Mouse (Mus musculus) heart, embryonic 11.5 days (tissue): Measurements from ENCODE around the gene Ttll7. TPM values are rescaled to one million over a fixed set of nuclear protein-coding genes. Genes with fewer than 3 reads are reported as not detected.

ENCODE experiments used
- ATAC-seq: fragments of 200-750 bp; cut with Nextera tagmentation; replicated peaks from 2 replicates; pipeline ENCODE4 v1.8.0; 2017; ENCODE audit warnings: moderate library complexity; ENCODE audit not compliant: insufficient number of reproducible peaks, low FRiP score, low TSS enrichment
- H3K27ac ChIP-seq: fragments of 300-500 bp; sonication (generic); 2 replicates; pipeline ENCODE4 v1.5.1; 2014; ENCODE audit warnings: mild to moderate bottlenecking, low read depth, low read length
- H3K27me3 ChIP-seq: fragments of 300-500 bp; sonication (generic); 2 replicates; pipeline ENCODE4 v1.6.1; 2014; ENCODE audit warnings: mild to moderate bottlenecking, low read length, mixed read lengths; ENCODE audit not compliant: control insufficient read depth, insufficient read depth
- H3K36me3 ChIP-seq: fragments of 300-500 bp; sonication (generic); 2 replicates; pipeline ENCODE4 v1.6.1; 2014; ENCODE audit warnings: mild to moderate bottlenecking, low read length, moderate library complexity, mixed read lengths; ENCODE audit not compliant: control insufficient read depth, insufficient read depth
- H3K4me1 ChIP-seq: fragments of 300-500 bp; sonication (generic); 2 replicates; pipeline ENCODE4 v1.6.1; 2014; ENCODE audit warnings: low read length; ENCODE audit not compliant: control insufficient read depth, insufficient read depth
- H3K4me2 ChIP-seq: fragments of 300-500 bp; sonication (generic); 2 replicates; pipeline ENCODE4 v1.6.1; 2014; ENCODE audit warnings: mild to moderate bottlenecking, moderate library complexity
- H3K4me3 ChIP-seq: fragments of 300-500 bp; sonication (generic); 2 replicates; pipeline ENCODE4 v1.5.1; 2014; ENCODE audit warnings: low read depth, low read length
- H3K9ac ChIP-seq: fragments of 300-500 bp; sonication (generic); 2 replicates; pipeline ENCODE4 v1.6.1; 2014; ENCODE audit warnings: mild to moderate bottlenecking, low read depth, low read length, moderate library complexity
- H3K9me3 ChIP-seq: fragments of 300-500 bp; sonication (generic); replicated peaks from 2 replicates; pipeline ENCODE4 v1.6.1; 2016; ENCODE audit warnings: low read length; ENCODE audit not compliant: control insufficient read depth
- WGBS: fragments of 180-500 bp; shearing (Covaris S2); extraction: QIAGEN DNeasy Blood & Tissue Kit; methylation state at CpG from one replicate; pipeline ENCODE4 v1.1.7; 2014; ENCODE audit not compliant: insufficient replicate concordance; 5-methylcytosine and 5-hydroxymethylcytosine counted together
- polyA plus RNA-seq: library from polyadenylated mRNA; unstranded; fragments of >200 nt; fragmentation: Nextera tagmentation; extraction: Ambion mirVana; gene quantifications from 2 replicates; pipeline ENCODE4 v1.2.1, GENCODE M21; 2014

The Ttll7 gene
- polyA plus RNA-seq, 1 experiment from 2014 or later: 3.3 TPM

DNA sequence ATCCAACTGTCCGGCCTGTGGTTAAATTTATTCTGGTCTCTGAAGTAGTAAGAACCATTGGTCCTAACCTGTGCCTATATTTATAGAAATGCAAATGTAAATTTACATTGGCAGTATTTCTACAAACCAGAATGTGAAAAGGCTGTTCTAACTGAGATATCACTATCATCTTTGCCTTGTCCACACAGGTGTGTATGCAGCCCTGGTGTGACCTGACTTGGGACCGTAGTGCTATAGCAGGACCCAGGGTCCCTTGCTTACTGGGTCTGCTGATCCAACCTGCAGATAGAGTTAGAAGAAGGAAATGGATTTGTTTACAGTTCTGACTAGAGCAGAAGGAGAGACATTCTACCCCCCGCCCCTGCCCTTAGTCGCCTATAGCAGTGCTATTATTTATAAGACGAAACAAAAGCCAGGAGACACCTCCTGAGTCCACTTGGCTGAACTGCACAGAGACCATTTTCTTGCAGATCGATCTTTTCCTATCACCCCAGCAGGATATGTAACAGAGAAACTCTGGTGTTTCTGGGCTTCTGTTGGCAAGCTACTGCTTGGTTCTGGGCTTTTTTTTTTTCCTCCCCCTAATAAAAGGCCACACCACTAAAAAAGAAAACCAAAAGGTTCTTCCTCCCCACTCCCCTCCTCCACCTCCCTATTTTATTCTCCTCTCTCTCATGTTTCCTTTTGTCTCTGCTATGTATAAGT lies 75.3 kb downstream of the Ttll7 start:
- Histone ChIP-seq H3K27ac (no peak overlapping the region), H3K9ac (no peak overlapping the region), H3K4me2 (no peak overlapping the region), H3K36me3 (no peaks in the 10 kb centered on the region), H3K4me1 (no peaks in the 10 kb centered on the region), H3K4me3 (no peak overlapping the region), H3K27me3 (no peaks in the 10 kb centered on the region), H3K9me3 (no peaks in the 10 kb centered on the region)
- WGBS: 83% methylated on average over 6 of the region's 6 CpGs
- no peak for ATAC-seq

- H3K27ac ChIP-seq: no peak overlapping the region
- WGBS: 86% methylated on average over 7 of the region's 7 CpGs
- no peak overlapping the region for H3K4me2 ChIP-seq
- H3K9ac ChIP-seq: no peak overlapping the region
- H3K27me3 ChIP-seq: no peaks in the 10 kb centered on the region
- ATAC-seq: no peak
- no peak overlapping the region for H3K4me3 ChIP-seq
- H3K9me3 ChIP-seq: no peaks in the 10 kb centered on the region
- H3K36me3 ChIP-seq: no peaks in the 10 kb centered on the region
- no peaks in the 10 kb centered on the region for H3K4me1 ChIP-seq
Measured at GRCm38 (mm10) chr3:146928141-146928540, 76.0 kb downstream of the Ttll7 start.

- H3K4me3 ChIP-seq: no peak overlapping the region
- no peaks in the 10 kb centered on the region for H3K9me3 ChIP-seq
- H3K9ac ChIP-seq: no peak overlapping the region
- H3K4me1 ChIP-seq: no peaks in the 10 kb centered on the region
- no peak overlapping the region for H3K4me2 ChIP-seq
- no peak overlapping the region for H3K27ac ChIP-seq
- no peaks in the 10 kb centered on the region for H3K36me3 ChIP-seq
- ATAC-seq: no peak
- WGBS: 73% methylated on average over 5 of the region's 5 CpGs
- H3K27me3 ChIP-seq: no peaks in the 10 kb centered on the region
Measured at GRCm38 (mm10) chr3:146929011-146929410, 76.8 kb downstream of the Ttll7 start.

- Histone ChIP-seq H3K27ac (no peak overlapping the region), H3K27me3 (no peaks in the 10 kb centered on the region), H3K9me3 (no peaks in the 10 kb centered on the region), H3K4me3 (no peak overlapping the region), H3K4me1 (no peaks in the 10 kb centered on the region), H3K4me2 (no peak overlapping the region), H3K36me3 (0 out of 2 replicates have a peak, but pooled peaks cover 2% of the 10 kb centered on the region), H3K9ac (no peak overlapping the region)
- 82% methylated on average over 9 of the region's 9 CpGs for WGBS
- ATAC-seq: no peak
Measured at GRCm38 (mm10) chr3:146931190-146931589, 79.0 kb downstream of the Ttll7 start.

DNA sequence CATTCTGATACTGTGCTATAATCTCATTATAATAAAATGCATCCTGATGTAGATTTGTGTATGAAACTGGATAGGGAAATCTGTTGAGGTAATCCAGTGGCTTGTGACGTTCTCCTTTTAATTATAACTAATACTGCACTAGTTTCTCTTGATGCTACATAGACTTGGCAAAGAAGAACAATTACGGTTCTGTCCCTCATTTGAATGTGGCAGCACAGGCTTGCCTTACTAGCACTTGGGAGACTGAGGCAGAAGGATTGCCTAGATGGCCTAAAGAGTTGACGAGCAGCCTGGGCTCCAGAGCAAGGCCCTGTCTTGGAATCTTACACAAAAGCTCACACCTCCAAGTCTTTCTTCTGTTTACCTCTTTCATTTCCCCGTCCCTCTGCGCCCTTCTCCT lies 80.3 kb downstream of the Ttll7 start:
- Histone ChIP-seq H3K9ac (no peak overlapping the region), H3K4me3 (no peak overlapping the region), H3K9me3 (no peaks in the 10 kb centered on the region), H3K4me2 (no peak overlapping the region), H3K27me3 (no peaks in the 10 kb centered on the region), H3K27ac (no peak overlapping the region), H3K4me1 (no peaks in the 10 kb centered on the region), H3K36me3 (0 out of 2 replicates have a peak, but pooled peaks cover 2% of the 10 kb centered on the region)
- WGBS: 76% methylated on average over 5 of the region's 5 CpGs
- no peak for ATAC-seq

- 66% methylated on average over 4 of the region's 4 CpGs for WGBS
- no peak overlapping the region for H3K9ac ChIP-seq
- no peak overlapping the region for H3K4me3 ChIP-seq
- H3K27ac ChIP-seq: no peak overlapping the region
- H3K36me3 ChIP-seq: 0 out of 2 replicates have a peak, but pooled peaks cover 2% of the 10 kb centered on the region
- no peaks in the 10 kb centered on the region for H3K4me1 ChIP-seq
- ATAC-seq: no peak
- no peaks in the 10 kb centered on the region for H3K27me3 ChIP-seq
- H3K4me2 ChIP-seq: no peak overlapping the region
- H3K9me3 ChIP-seq: no peaks in the 10 kb centered on the region
Measured at GRCm38 (mm10) chr3:146936888-146937287, 84.7 kb downstream of the Ttll7 start.

DNA sequence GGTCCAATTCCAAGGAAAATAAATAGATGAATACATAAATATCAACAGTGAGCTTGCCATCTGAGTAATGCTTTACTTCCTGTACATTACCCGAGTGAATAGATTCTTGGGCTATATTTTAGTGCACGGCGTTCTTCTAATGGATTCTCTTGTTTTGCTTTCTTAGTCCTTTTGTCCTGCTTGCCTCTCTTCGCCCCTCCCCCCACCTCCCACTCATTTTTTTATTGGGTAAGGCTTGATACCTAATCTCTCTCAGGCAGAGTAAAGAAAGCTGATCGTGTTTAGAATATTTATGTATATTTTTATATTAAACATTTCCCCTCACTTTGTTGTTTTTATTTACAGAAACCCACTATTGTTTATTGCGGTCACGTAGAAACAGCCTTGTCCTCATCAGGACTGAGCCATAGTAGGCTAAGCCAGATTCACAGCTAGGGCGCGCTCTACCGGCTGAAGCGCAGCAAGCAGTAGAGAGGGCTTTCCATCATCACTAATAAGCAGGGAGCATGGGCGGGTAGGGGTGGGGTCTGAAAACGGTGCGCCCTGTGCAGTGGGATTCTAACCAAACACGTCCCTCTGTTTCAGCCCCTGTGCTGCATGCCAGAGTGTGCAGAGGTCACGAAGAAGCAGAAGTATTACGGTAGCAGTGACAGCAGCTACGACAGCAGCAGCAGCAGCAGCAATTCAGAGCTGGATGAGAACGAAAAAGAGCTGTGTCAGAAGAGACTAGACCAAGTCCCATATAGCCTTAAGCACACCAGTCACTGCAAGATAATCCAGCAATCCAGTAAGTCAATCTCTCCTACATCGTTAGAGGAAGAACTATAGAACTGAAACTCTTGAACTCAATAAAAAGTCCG lies 87.5 kb downstream of the Ttll7 start:
- WGBS: 31% methylated on average over 21 of the region's 21 CpGs
- 0 out of 2 replicates have a peak, but pooled peaks cover 2% of the 10 kb centered on the region for H3K36me3 ChIP-seq
- no peak overlapping the region for H3K9ac ChIP-seq
- H3K27ac ChIP-seq: no peak overlapping the region
- no peaks in the 10 kb centered on the region for H3K27me3 ChIP-seq
- ATAC-seq: 0 out of 2 replicates have a peak, but pooled peaks have one; percentile 52
- no peaks in the 10 kb centered on the region for H3K9me3 ChIP-seq
- peak overlapping the region; percentile 17; the same call in 1 of the 2 replicates for H3K4me3 ChIP-seq
- no peaks in the 10 kb centered on the region for H3K4me1 ChIP-seq
- H3K4me2 ChIP-seq: peak overlapping the region; percentile 51

- Histone ChIP-seq H3K4me1 (no peaks in the 10 kb centered on the region), H3K27me3 (no peaks in the 10 kb centered on the region), H3K4me2 (no peak overlapping the region), H3K36me3 (no peaks in the 10 kb centered on the region), H3K9ac (no peak overlapping the region), H3K4me3 (no peak overlapping the region), H3K9me3 (no peaks in the 10 kb centered on the region), H3K27ac (no peak overlapping the region)
- WGBS: 79% methylated on average over 2 of the region's 2 CpGs
- no peak for ATAC-seq
Measured at GRCm38 (mm10) chr3:146943101-146943500, 90.9 kb downstream of the Ttll7 start.
